Mouse (Mus musculus) heart, embryonic 16.5 days (tissue): ENCODE measurements at regions not wholly inside any gene's neighbourhood (a gene's known extent, or its start where the extent isn't known, plus 50 kb on each side); places are given as distances from the start of the nearest gene placed in this dataset.
A peak's percentile ranks its signal among the peaks of the same experiment; 100 is the strongest.

Experiments
- ATAC-seq: fragments of 200-750 bp; cut with Nextera tagmentation; replicated peaks from 2 replicates; pipeline ENCODE4 v1.8.0; 2017; ENCODE audit warnings: moderate number of reproducible peaks; ENCODE audit not compliant: insufficient read depth, low FRiP score; ENCODE audit errors: extremely low read depth
- H3K27ac ChIP-seq: fragments of 300-500 bp; sonication (generic); 2 replicates; pipeline ENCODE4 v1.5.1; 2014; ENCODE audit warnings: mild to moderate bottlenecking, low read length, control low read depth, moderate library complexity
- H3K27me3 ChIP-seq: fragments of 300-500 bp; sonication (generic); 2 replicates; pipeline ENCODE4 v1.6.1; 2014; ENCODE audit warnings: low read length, mixed read lengths; ENCODE audit not compliant: control insufficient read depth, insufficient read depth
- H3K36me3 ChIP-seq: fragments of 300-500 bp; sonication (generic); 2 replicates; pipeline ENCODE4 v1.6.1; 2014; ENCODE audit not compliant: control insufficient read depth, insufficient read depth
- H3K4me1 ChIP-seq: fragments of 300-500 bp; sonication (generic); 2 replicates; pipeline ENCODE4 v1.6.1; 2014; ENCODE audit warnings: low read length, mixed read lengths; ENCODE audit not compliant: control insufficient read depth, insufficient read depth
- H3K4me2 ChIP-seq: fragments of 300-500 bp; sonication (generic); 2 replicates; pipeline ENCODE4 v1.6.1; 2014; ENCODE audit warnings: low read depth, mild to moderate bottlenecking, control low read depth, low read length
- H3K4me3 ChIP-seq: fragments of 300-500 bp; sonication (generic); 2 replicates; pipeline ENCODE4 v1.5.1; 2014; ENCODE audit warnings: mild to moderate bottlenecking, control low read depth, low read length
- H3K9ac ChIP-seq: fragments of 300-500 bp; sonication (generic); 2 replicates; pipeline ENCODE4 v1.6.1; 2014; ENCODE audit warnings: low read length, control low read depth
- H3K9me3 ChIP-seq: fragments of 300-500 bp; sonication (generic); replicated peaks from 2 replicates; pipeline ENCODE4 v1.6.1; 2016; ENCODE audit warnings: low read length; ENCODE audit not compliant: control insufficient read depth
- WGBS: fragments of 180-500 bp; shearing (Covaris S2); extraction: QIAGEN DNeasy Blood & Tissue Kit; methylation state at CpG from one replicate; pipeline ENCODE4 v1.1.7; 2014; 5-methylcytosine and 5-hydroxymethylcytosine counted together

GRCm38 (mm10) chr13:107207354-107208181 lies 185.6 kb upstream of the Kif2a start:
- Histone ChIP-seq H3K36me3 (no peaks in the 10 kb centered on the region), H3K4me1 (no peaks in the 10 kb centered on the region), H3K4me2 (peak overlapping the region; percentile 49), H3K27ac (no peak overlapping the region), H3K4me3 (no peak overlapping the region), H3K9ac (no peak overlapping the region), H3K27me3 (no peaks in the 10 kb centered on the region), H3K9me3 (no peaks in the 10 kb centered on the region)
- ATAC-seq: peak; percentile 78; the same call in 1 of the 2 replicates
- 52% methylated on average over 20 of the region's 20 CpGs for WGBS

GRCm38 (mm10) chr13:107199875-107200274 lies 177.9 kb upstream of the Kif2a start:
- Histone ChIP-seq H3K4me2 (no peak overlapping the region), H3K4me3 (no peak overlapping the region), H3K4me1 (no peaks in the 10 kb centered on the region), H3K36me3 (no peaks in the 10 kb centered on the region), H3K27me3 (no peaks in the 10 kb centered on the region), H3K9me3 (no peaks in the 10 kb centered on the region), H3K27ac (no peak overlapping the region), H3K9ac (no peak overlapping the region)
- WGBS: 57% methylated on average over 1 of the region's 1 CpGs
- no peak for ATAC-seq

- H3K4me2 ChIP-seq: no peak overlapping the region
- no peaks in the 10 kb centered on the region for H3K27me3 ChIP-seq
- ATAC-seq: no peak
- no peaks in the 10 kb centered on the region for H3K9me3 ChIP-seq
- no peak overlapping the region for H3K27ac ChIP-seq
- no peaks in the 10 kb centered on the region for H3K4me1 ChIP-seq
- WGBS: 81% methylated on average over 4 of the region's 4 CpGs
- no peak overlapping the region for H3K4me3 ChIP-seq
- H3K36me3 ChIP-seq: no peaks in the 10 kb centered on the region
- no peak overlapping the region for H3K9ac ChIP-seq
Measured at GRCm38 (mm10) chr13:107193426-107193825, 171.5 kb upstream of the Kif2a start.

- H3K4me3 ChIP-seq: no peak overlapping the region
- H3K9ac ChIP-seq: no peak overlapping the region
- no peak for ATAC-seq
- H3K36me3 ChIP-seq: no peaks in the 10 kb centered on the region
- H3K27ac ChIP-seq: no peak overlapping the region
- H3K4me2 ChIP-seq: no peak overlapping the region
- H3K9me3 ChIP-seq: no peaks in the 10 kb centered on the region
- no peaks in the 10 kb centered on the region for H3K27me3 ChIP-seq
- no peaks in the 10 kb centered on the region for H3K4me1 ChIP-seq
- 91% methylated on average over 11 of the region's 11 CpGs for WGBS
Measured at GRCm38 (mm10) chr13:107187258-107187878, 165.4 kb upstream of the Kif2a start.

- no peak overlapping the region for H3K4me2 ChIP-seq
- H3K27me3 ChIP-seq: no peaks in the 10 kb centered on the region
- no peaks in the 10 kb centered on the region for H3K9me3 ChIP-seq
- 15% methylated on average over 6 of the region's 6 CpGs for WGBS
- H3K36me3 ChIP-seq: no peaks in the 10 kb centered on the region
- H3K9ac ChIP-seq: no peak overlapping the region
- no peak overlapping the region for H3K27ac ChIP-seq
- H3K4me3 ChIP-seq: no peak overlapping the region
- no peaks in the 10 kb centered on the region for H3K4me1 ChIP-seq
- ATAC-seq: no peak
Measured at GRCm38 (mm10) chr13:107182544-107182943, 160.6 kb upstream of the Kif2a start.

- Histone ChIP-seq H3K36me3 (no peaks in the 10 kb centered on the region), H3K4me1 (no peaks in the 10 kb centered on the region), H3K4me2 (no peak overlapping the region), H3K4me3 (no peak overlapping the region), H3K9ac (no peak overlapping the region), H3K9me3 (no peaks in the 10 kb centered on the region), H3K27ac (no peak overlapping the region), H3K27me3 (no peaks in the 10 kb centered on the region)
- ATAC-seq: no peak
- WGBS: 70% methylated on average over 5 of the region's 5 CpGs
Measured at GRCm38 (mm10) chr13:107179551-107179950, 157.6 kb upstream of the Kif2a start.

- WGBS: 79% methylated on average over 7 of the region's 7 CpGs
- no peak for ATAC-seq
- H3K27ac ChIP-seq: no peak overlapping the region
- H3K4me3 ChIP-seq: no peak overlapping the region
- H3K27me3 ChIP-seq: no peaks in the 10 kb centered on the region
- H3K9me3 ChIP-seq: no peaks in the 10 kb centered on the region
- H3K4me1 ChIP-seq: no peaks in the 10 kb centered on the region
- H3K36me3 ChIP-seq: no peaks in the 10 kb centered on the region
- H3K9ac ChIP-seq: no peak overlapping the region
- H3K4me2 ChIP-seq: no peak overlapping the region
Measured at GRCm38 (mm10) chr13:107177595-107177994, 155.7 kb upstream of the Kif2a start.

- Histone ChIP-seq H3K36me3 (no peaks in the 10 kb centered on the region), H3K4me2 (no peak overlapping the region), H3K27me3 (no peaks in the 10 kb centered on the region), H3K27ac (no peak overlapping the region), H3K9me3 (no peaks in the 10 kb centered on the region), H3K9ac (no peak overlapping the region), H3K4me1 (no peaks in the 10 kb centered on the region), H3K4me3 (no peak overlapping the region)
- no peak for ATAC-seq
- WGBS: 73% methylated on average over 4 of the region's 4 CpGs
Measured at GRCm38 (mm10) chr13:107175891-107176290, 154.0 kb upstream of the Kif2a start.

GRCm38 (mm10) chr13:107168599-107169149 lies 146.7 kb upstream of the Kif2a start:
- Histone ChIP-seq H3K9ac (peak overlapping the region; percentile 65), H3K4me3 (peak overlapping the region; percentile 46), H3K9me3 (no peaks in the 10 kb centered on the region), H3K4me1 (peaks cover 4% of the 10 kb centered on the region), H3K27ac (no peak overlapping the region), H3K4me2 (peak overlapping the region; percentile 72), H3K36me3 (no peaks in the 10 kb centered on the region), H3K27me3 (no peaks in the 10 kb centered on the region)
- WGBS: 13% methylated on average over 15 of the region's 15 CpGs
- peak; percentile 70 for ATAC-seq
